Mouse (Mus musculus): ENCODE data around the gene Ube2h. TPM values are rescaled to one million over a fixed set of nuclear protein-coding genes. Genes with fewer than 3 reads are reported as not detected.
"Not testable (repeated sequence)": the region's sequence is repeated elsewhere in the genome, so short reads cannot be mapped to it uniquely, and the experiment has no call there.

Gene Ube2h
- total and polyA plus RNA-seq, 3 experiments: 29.4 to 61.7 (median 61.5) TPM

GRCm38 (mm10) chr6:30205587-30206202, 98.6 kb downstream of the Ube2h start:
- Histone ChIP-seq H3K9ac (ENCODE audit: low read depth, low read length) (no peak overlapping the region), H3K4me1 (ENCODE audit: control insufficient read depth, insufficient read depth, low read length) (no peaks in the 10 kb centered on the region; the same call in 1 of the 2 replicates), H3K4me3 (no peak overlapping the region), H3K79me2 (replicated peaks; ENCODE audit: control insufficient read depth, insufficient read depth, low read length) (no peaks in the 10 kb centered on the region), H3K36me3 (ENCODE audit: control insufficient read depth, insufficient read depth, low read length) (no peaks in the 10 kb centered on the region), H3K27me3 (ENCODE audit: control insufficient read depth, insufficient read depth, low read length) (no peaks in the 10 kb centered on the region), H3K27ac (no peak overlapping the region)
- 6% methylated on average over 30 of the region's 30 CpGs for WGBS
- TF ChIP-seq POLR2A (IDR thresholded peaks at IDR 0.05; ENCODE audit: insufficient read depth, low read depth, low read length): no peak
- peak; percentile 97 for TF ChIP-seq CTCF (IDR thresholded peaks at IDR 0.05)
- intact Hi-C loops (cut with DNase I): loop anchor here (2.0 to 5.0 kb wide), 2 partner anchors 113 to 353 kb away; no protein-coding TSS in a partner anchor
- DNase-seq: peak; percentile 78 to 83

GRCm38 (mm10) chr6:30205180-30205538, 99.2 kb downstream of the Ube2h start:
- not testable (repeated sequence) for H3K79me2 ChIP-seq (replicated peaks; ENCODE audit: control insufficient read depth, insufficient read depth, low read length); H3K36me3 ChIP-seq (ENCODE audit: control insufficient read depth, insufficient read depth, low read length); H3K27me3 ChIP-seq (ENCODE audit: control insufficient read depth, insufficient read depth, low read length); H3K4me3 ChIP-seq; H3K9ac ChIP-seq (ENCODE audit: low read depth, low read length); DNase-seq; H3K27ac ChIP-seq; H3K4me1 ChIP-seq (ENCODE audit: control insufficient read depth, insufficient read depth, low read length)
- 64% methylated on average over 6 of the region's 6 CpGs for WGBS
- intact Hi-C loops (cut with DNase I): loop anchor here (2.0 to 5.0 kb wide), 2 partner anchors 113 to 352 kb away; no protein-coding TSS in a partner anchor

- intact Hi-C loops (cut with DNase I): loop anchor here (2.0 to 5.0 kb wide), 2 partner anchors 112 to 352 kb away; no protein-coding TSS in a partner anchor
These were observed 99.8 kb downstream of the Ube2h start for GRCm38 (mm10) chr6:30204383-30205179.

GRCm38 (mm10) chr6:30196143-30196542, 108.2 kb downstream of the Ube2h start:
- Histone ChIP-seq H3K27me3 (ENCODE audit: control insufficient read depth, insufficient read depth, low read length) (no peaks in the 10 kb centered on the region), H3K9ac (ENCODE audit: low read depth, low read length) (no peak overlapping the region), H3K36me3 (ENCODE audit: control insufficient read depth, insufficient read depth, low read length) (no peaks in the 10 kb centered on the region), H3K4me3 (no peak overlapping the region), H3K4me1 (ENCODE audit: control insufficient read depth, insufficient read depth, low read length) (no peaks in the 10 kb centered on the region), H3K79me2 (replicated peaks; ENCODE audit: control insufficient read depth, insufficient read depth, low read length) (no peaks in the 10 kb centered on the region), H3K27ac (no peak overlapping the region)
- no peak for DNase-seq
- TF ChIP-seq EP300 (IDR thresholded peaks at IDR 0.05; ENCODE audit: insufficient read depth, low read depth, low read length): no peak
- no peak for TF ChIP-seq CTCF (IDR thresholded peaks at IDR 0.05)
- no peak for TF ChIP-seq POLR2A (IDR thresholded peaks at IDR 0.05; ENCODE audit: insufficient read depth, low read depth, low read length)
- intact Hi-C loops (cut with DNase I): no loop called here
- 66% methylated on average over 8 of the region's 8 CpGs for WGBS

More at GRCm38 (mm10) chr6:30204383-30205179, 99.8 kb downstream of the Ube2h start:
- Histone ChIP-seq H3K27me3 (ENCODE audit: control insufficient read depth, insufficient read depth, low read length) (no peaks in the 10 kb centered on the region), H3K4me3 (no peak overlapping the region), H3K79me2 (replicated peaks; ENCODE audit: control insufficient read depth, insufficient read depth, low read length) (no peaks in the 10 kb centered on the region), H3K4me1 (ENCODE audit: control insufficient read depth, insufficient read depth, low read length) (no peaks in the 10 kb centered on the region; the same call in 1 of the 2 replicates), H3K27ac (no peak overlapping the region), H3K9ac (ENCODE audit: low read depth, low read length) (no peak overlapping the region), H3K36me3 (ENCODE audit: control insufficient read depth, insufficient read depth, low read length) (no peaks in the 10 kb centered on the region)
- no peak for TF ChIP-seq EP300 (IDR thresholded peaks at IDR 0.05; ENCODE audit: insufficient read depth, low read depth, low read length)
- no peak for TF ChIP-seq POLR2A (IDR thresholded peaks at IDR 0.05; ENCODE audit: insufficient read depth, low read depth, low read length)
- no peak for TF ChIP-seq CTCF (IDR thresholded peaks at IDR 0.05)
- no peak for DNase-seq
- 75% methylated on average over 20 of the region's 20 CpGs for WGBS

GRCm38 (mm10) chr6:30195656-30196055, 108.7 kb downstream of the Ube2h start:
- H3K27me3 ChIP-seq (ENCODE audit: control insufficient read depth, insufficient read depth, low read length): no peaks in the 10 kb centered on the region
- intact Hi-C loops (cut with DNase I): no loop called here
- DNase-seq: no peak
- no peaks in the 10 kb centered on the region for H3K36me3 ChIP-seq (ENCODE audit: control insufficient read depth, insufficient read depth, low read length)
- H3K4me1 ChIP-seq (ENCODE audit: control insufficient read depth, insufficient read depth, low read length): no peaks in the 10 kb centered on the region
- no peaks in the 10 kb centered on the region for H3K79me2 ChIP-seq (replicated peaks; ENCODE audit: control insufficient read depth, insufficient read depth, low read length)
- no peak overlapping the region for H3K4me3 ChIP-seq
- 80% methylated on average over 11 of the region's 11 CpGs for WGBS
- no peak for TF ChIP-seq POLR2A (IDR thresholded peaks at IDR 0.05; ENCODE audit: insufficient read depth, low read depth, low read length)
- TF ChIP-seq CTCF (IDR thresholded peaks at IDR 0.05): no peak
- TF ChIP-seq EP300 (IDR thresholded peaks at IDR 0.05; ENCODE audit: insufficient read depth, low read depth, low read length): no peak
- no peak overlapping the region for H3K27ac ChIP-seq
- no peak overlapping the region for H3K9ac ChIP-seq (ENCODE audit: low read depth, low read length)

- TF ChIP-seq CTCF (IDR thresholded peaks at IDR 0.05) (no peak), EP300 (IDR thresholded peaks at IDR 0.05; ENCODE audit: insufficient read depth, low read depth, low read length) (no peak), POLR2A (IDR thresholded peaks at IDR 0.05; ENCODE audit: insufficient read depth, low read depth, low read length) (no peak)
- Histone ChIP-seq H3K36me3 (ENCODE audit: control insufficient read depth, insufficient read depth, low read length) (no peaks in the 10 kb centered on the region), H3K4me1 (ENCODE audit: control insufficient read depth, insufficient read depth, low read length) (no peaks in the 10 kb centered on the region), H3K79me2 (replicated peaks; ENCODE audit: control insufficient read depth, insufficient read depth, low read length) (no peaks in the 10 kb centered on the region), H3K27ac (no peak overlapping the region), H3K9ac (ENCODE audit: low read depth, low read length) (no peak overlapping the region), H3K27me3 (ENCODE audit: control insufficient read depth, insufficient read depth, low read length) (peaks cover 9% of the 10 kb centered on the region), H3K4me3 (no peak overlapping the region)
- WGBS: 50% methylated on average over 4 of the region's 4 CpGs
- intact Hi-C loops (cut with DNase I): no loop called here
- DNase-seq: no peak
These were observed 120.7 kb downstream of the Ube2h start for GRCm38 (mm10) chr6:30183624-30184023.

All from heart, adult 2 months (tissue).